Mouse (Mus musculus) spleen, adult 2 months (tissue): ENCODE results near the gene Fstl1. TPM values are rescaled to one million over a fixed set of nuclear protein-coding genes. Genes with fewer than 3 reads are reported as not detected.

Experiments
- DNase-seq, 2 experiments: peaks; one replicate each; pipeline versions ENCODE4 v3.0.0 to v3.0.0-alpha.2; 2012 to 2021; ENCODE audit warnings: low spot score in 2 of 2, low read depth in 1 of 2
- H3K27ac ChIP-seq: fragments of 200-500 bp; 2 replicates; pipeline ENCODE4 v1.5.1; 2012; ENCODE audit warnings: low read length, inconsistent platforms; ENCODE audit not compliant: insufficient read depth
- H3K27me3 ChIP-seq: fragments of 200-500 bp; 2 replicates; pipeline ENCODE4 v1.6.1; 2012; ENCODE audit warnings: mild to moderate bottlenecking, moderate library complexity, low read length, inconsistent platforms; ENCODE audit not compliant: control insufficient read depth, insufficient read depth
- H3K36me3 ChIP-seq: fragments of 200-500 bp; 2 replicates; pipeline ENCODE4 v1.6.1; 2012; ENCODE audit warnings: mild to moderate bottlenecking, low read length, inconsistent platforms; ENCODE audit not compliant: control insufficient read depth, insufficient read depth
- H3K4me1 ChIP-seq: fragments of 200-500 bp; 2 replicates; pipeline ENCODE4 v1.6.1; 2011; ENCODE audit warnings: inconsistent platforms; ENCODE audit not compliant: control insufficient read depth, insufficient read depth, insufficient read length
- H3K4me3 ChIP-seq: fragments of 200-500 bp; 2 replicates; pipeline ENCODE4 v1.5.1; 2011; ENCODE audit warnings: mild to moderate bottlenecking, inconsistent platforms; ENCODE audit not compliant: insufficient read depth, insufficient read length; ENCODE audit errors: extremely low read depth
- CTCF ChIP-seq: fragments of 200-500 bp; IDR thresholded peaks from 2 replicates; pipeline ENCODE4 v1.5.1; 2011; ENCODE audit warnings: mild to moderate bottlenecking, inconsistent platforms; ENCODE audit not compliant: insufficient read depth, insufficient read length, insufficient replicate concordance; ENCODE audit errors: extremely low read depth
- POLR2A ChIP-seq: fragments of 200-500 bp; IDR thresholded peaks from 2 replicates; pipeline ENCODE4 v1.6.1; 2011; ENCODE audit warnings: low read depth, low read length, inconsistent platforms
- WGBS: fragments of 180-500 bp; shearing (Covaris S2); methylation state at CpG from one replicate; pipeline ENCODE4 v1.1.7; 2018; 5-methylcytosine and 5-hydroxymethylcytosine counted together
- polyA plus RNA-seq: library from polyadenylated mRNA; depleted of rRNA; stranded (reverse); fragments of >200 nt; gene quantifications from 2 replicates; pipeline ENCODE4 v1.2.3, GENCODE M21; 2012

The Fstl1 gene
- polyA plus RNA-seq, 1 experiment, result 10.3 TPM

GRCm38 (mm10) chr16:37867791-37868505 is 91.3 kb downstream of the Fstl1 start, which contains the start of gene Lrrc58:
Lrrc58 (plus strand) TSS chr16:37868389.
- WGBS, result 2% methylated on average over 85 of the region's 86 CpGs
- TF ChIP-seq CTCF, result no peak
- TF ChIP-seq POLR2A, result peak; percentile 46; the same call in 1 of the 2 replicates
- peak; percentile 59 to 72 for DNase-seq
- H3K27ac ChIP-seq, result peak within 1 kb of the TSS; percentile 88
- H3K4me3 ChIP-seq, result peak within 1 kb of the TSS; percentile 96
- H3K36me3 ChIP-seq, result no peaks in the 10 kb centered on the region
- H3K4me1 ChIP-seq, result peaks cover 2% of the 10 kb centered on the region; the same call in 1 of the 2 replicates
- H3K27me3 ChIP-seq, result no peaks in the 10 kb centered on the region

DNA sequence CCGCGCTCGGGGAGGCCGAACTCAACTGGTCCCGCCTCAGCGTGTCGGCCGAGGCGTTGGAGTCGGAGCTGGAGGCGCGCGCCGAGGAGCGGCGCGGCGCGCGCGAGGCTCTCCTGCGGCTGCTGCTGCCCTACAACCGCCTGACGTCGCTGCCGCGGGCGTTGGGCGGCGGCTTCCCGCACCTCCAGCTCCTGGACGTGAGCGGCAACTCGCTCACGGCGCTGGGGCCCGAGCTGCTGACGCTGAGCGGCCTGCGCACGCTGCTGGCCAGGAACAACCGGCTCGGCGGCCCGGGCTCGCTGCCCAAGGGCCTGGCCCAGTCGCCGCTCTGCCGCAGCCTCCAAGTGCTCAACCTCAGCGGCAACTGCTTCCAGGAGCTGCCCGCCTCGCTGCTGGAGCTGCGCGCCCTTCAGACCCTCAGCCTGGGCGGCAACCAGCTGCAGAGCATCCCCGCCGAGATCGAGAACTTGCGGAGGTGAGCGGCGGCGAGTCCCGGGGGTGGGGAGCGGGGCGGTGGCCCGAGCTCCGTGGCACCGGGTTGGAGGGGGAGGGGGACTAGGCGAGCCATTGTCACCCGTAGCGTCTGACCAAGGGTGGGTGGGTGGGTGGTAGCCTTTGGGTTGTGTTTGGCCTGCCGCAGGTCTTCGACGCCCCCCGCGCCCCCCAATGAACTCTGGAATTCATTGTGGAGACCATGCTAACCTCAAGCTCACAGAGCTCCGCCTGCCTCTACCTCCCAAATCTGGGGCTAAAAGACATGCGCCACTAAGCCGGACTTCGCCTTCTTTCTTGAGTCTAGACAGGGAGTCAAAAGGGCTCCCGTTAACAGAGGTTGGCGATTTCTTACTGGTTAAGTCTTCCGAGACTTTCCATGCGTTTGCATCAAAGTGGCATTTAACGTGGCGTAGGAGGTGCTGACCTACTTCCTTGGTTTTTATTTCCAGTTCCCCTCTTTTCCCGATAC is 92.1 kb downstream of the Fstl1 start:
- no peaks in the 10 kb centered on the region for H3K36me3 ChIP-seq
- TF ChIP-seq POLR2A (no peak), CTCF (no peak)
- H3K27me3 ChIP-seq, result no peaks in the 10 kb centered on the region
- H3K4me3 ChIP-seq, result peak overlapping the region; percentile 96
- peaks cover 2% of the 10 kb centered on the region; the same call in 1 of the 2 replicates for H3K4me1 ChIP-seq
- under 1% methylated on average over 81 of the region's 87 CpGs for WGBS
- peak overlapping the region; percentile 88 for H3K27ac ChIP-seq
- DNase-seq, result peak; percentile 21 to 38

DNA sequence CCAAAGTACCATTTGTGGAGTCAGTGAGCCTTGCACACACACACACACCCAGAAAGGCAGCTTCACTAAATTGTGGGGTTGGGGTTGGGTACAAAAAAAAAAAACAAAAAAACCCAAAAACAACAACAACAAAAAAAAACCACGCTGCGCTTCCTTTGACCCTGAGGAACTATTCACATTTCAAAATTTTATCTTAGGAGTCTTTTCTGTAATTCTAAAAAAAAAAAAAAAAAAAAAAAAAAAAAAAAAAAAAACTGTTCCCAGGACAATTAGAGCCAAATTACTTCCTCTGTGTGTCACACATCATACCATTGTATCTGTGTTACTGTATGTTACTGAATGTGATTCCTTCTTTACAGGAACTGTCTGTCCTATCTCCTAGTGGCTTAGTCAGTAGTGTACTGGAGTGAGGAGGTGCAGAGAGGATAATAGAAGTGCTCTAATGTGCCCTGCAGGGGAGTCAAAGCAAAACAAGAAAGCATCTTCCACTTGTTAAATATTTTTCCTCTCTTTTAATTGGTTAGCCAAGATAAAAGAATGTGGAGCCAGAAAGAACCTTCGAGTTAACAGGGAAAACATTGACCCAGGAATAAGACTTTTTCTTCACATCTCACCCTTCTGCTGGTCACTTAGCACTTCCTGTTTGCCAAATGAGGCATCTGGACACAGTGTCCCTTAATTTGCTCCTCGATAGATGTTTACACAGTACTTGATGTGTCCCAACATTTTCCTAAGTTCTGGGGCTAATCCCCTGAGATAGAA is 93.0 kb downstream of the Fstl1 start:
- no peak for DNase-seq

DNA sequence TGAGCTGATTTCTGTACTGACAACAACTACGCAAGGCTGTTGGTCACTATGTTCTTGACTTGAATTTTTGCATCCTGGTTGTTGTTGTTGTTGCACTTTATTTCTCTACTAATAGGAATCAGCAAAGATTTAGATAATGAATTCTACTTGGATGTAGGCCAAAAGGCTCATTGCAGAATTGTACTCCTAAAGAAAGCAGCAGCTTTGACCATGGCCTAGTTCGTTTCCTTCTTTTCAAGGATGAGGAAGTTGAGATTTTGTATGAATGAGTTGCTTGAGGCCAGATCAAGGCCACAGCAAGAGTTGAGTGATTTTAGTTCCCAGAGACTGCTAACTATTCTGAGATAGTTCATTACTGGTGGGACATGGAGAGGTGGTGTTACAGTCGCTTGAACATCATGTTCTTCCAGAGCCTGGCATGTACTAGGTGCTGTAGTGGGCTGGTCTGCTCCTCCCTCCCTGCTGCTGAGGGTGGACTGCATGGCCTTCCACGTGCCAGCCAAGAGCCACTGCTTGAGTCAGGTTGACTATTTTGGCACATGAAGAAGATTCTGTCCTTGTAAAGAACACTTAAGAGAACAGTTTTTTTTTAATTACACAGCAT is 94.5 kb downstream of the Fstl1 start:
- Histone ChIP-seq H3K27ac (no peak overlapping the region), H3K27me3 (no peaks in the 10 kb centered on the region), H3K4me1 (peaks cover 2% of the 10 kb centered on the region; the same call in 1 of the 2 replicates), H3K36me3 (no peaks in the 10 kb centered on the region), H3K4me3 (no peak overlapping the region)
- TF ChIP-seq POLR2A, result no peak
- TF ChIP-seq CTCF, result no peak
- 51% methylated on average over 4 of the region's 4 CpGs for WGBS
- DNase-seq, result no peak

More for the DNA sequence above, 93.0 kb downstream of the Fstl1 start:
- 16% methylated on average over 4 of the region's 4 CpGs for WGBS
- H3K4me3 ChIP-seq, result peak overlapping the region; percentile 96
- no peaks in the 10 kb centered on the region for H3K27me3 ChIP-seq
- TF ChIP-seq CTCF (no peak), POLR2A (no peak)
- H3K36me3 ChIP-seq, result no peaks in the 10 kb centered on the region
- no peak overlapping the region for H3K27ac ChIP-seq
- H3K4me1 ChIP-seq, result peaks cover 2% of the 10 kb centered on the region; the same call in 1 of the 2 replicates

- TF ChIP-seq POLR2A (no peak), CTCF (no peak)
- WGBS, result 81% methylated on average over 4 of the region's 4 CpGs
- no peak overlapping the region for H3K4me3 ChIP-seq
- DNase-seq, result no peak
- H3K27ac ChIP-seq, result no peak overlapping the region
- peaks cover 6% of the 10 kb centered on the region for H3K36me3 ChIP-seq
- peaks cover 2% of the 10 kb centered on the region; the same call in 1 of the 2 replicates for H3K4me1 ChIP-seq
- H3K27me3 ChIP-seq, result no peaks in the 10 kb centered on the region
Measured at GRCm38 (mm10) chr16:37874501-37875235, 98.0 kb downstream of the Fstl1 start.

DNA sequence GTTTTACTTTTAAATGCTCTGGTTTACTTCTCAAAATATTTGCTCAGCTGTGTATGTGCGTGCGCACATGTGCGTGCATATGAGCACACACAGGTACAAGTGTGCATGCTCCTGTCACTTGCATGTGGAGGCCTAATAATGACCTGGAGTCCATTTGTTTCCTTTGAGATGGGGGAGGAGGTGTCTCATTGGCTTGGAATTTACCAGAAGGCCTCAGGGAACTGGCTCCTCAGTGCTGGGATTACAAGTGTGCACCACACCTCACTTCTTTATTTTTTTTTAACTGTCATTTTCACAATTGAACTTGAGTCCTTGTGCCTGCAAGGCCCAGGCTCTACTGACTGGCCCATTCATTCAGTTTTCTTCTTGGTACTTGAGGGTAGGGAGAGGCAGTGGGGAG is 100.7 kb downstream of the Fstl1 start:
- TF ChIP-seq CTCF, result no peak
- TF ChIP-seq POLR2A, result no peak
- H3K36me3 ChIP-seq, result peaks cover 15% of the 10 kb centered on the region
- DNase-seq, result no peak
- no peaks in the 10 kb centered on the region for H3K4me1 ChIP-seq
- H3K4me3 ChIP-seq, result no peak overlapping the region
- no peak overlapping the region for H3K27ac ChIP-seq
- H3K27me3 ChIP-seq, result no peaks in the 10 kb centered on the region
- 95% methylated on average over 3 of the region's 3 CpGs for WGBS
